Mouse (Mus musculus): ENCODE measurements around the gene Nme3. TPM values are rescaled to one million over a fixed set of nuclear protein-coding genes. Genes with fewer than 3 reads are reported as not detected.
A peak's percentile ranks its signal among the peaks of the same experiment; 100 is the strongest.
"Not testable (repeated sequence)": the region's sequence is repeated elsewhere in the genome, so short reads cannot be mapped to it uniquely, and the experiment has no call there.

Gene Nme3
- polyA plus RNA-seq, 1 experiment from 2014 or later, result 37.8 TPM

GRCm38 (mm10) chr17:24942453-24942852, 46.2 kb downstream of the Nme3 start:
- not testable (repeated sequence) for H3K27me3 ChIP-seq (ENCODE audit: insufficient read depth, low read length); H3K27ac ChIP-seq (ENCODE audit: low read depth); DNase-seq; H3K9ac ChIP-seq (replicated peaks); H3K4me2 ChIP-seq (ENCODE audit: low read depth, low read length); H3K4me3 ChIP-seq (ENCODE audit: low read depth, low read length); H3K4me1 ChIP-seq (ENCODE audit: insufficient read depth); H3K9me3 ChIP-seq (ENCODE audit: low read length)
- 8% methylated on average over 2 of the region's 2 CpGs for WGBS (ENCODE audit: insufficient replicate concordance)
- peaks cover 20% of the 10 kb centered on the region for H3K36me3 ChIP-seq (replicated peaks; ENCODE audit: insufficient read depth, low read length)
- peak; percentile 60; the same call in 1 of the 2 replicates for ATAC-seq
- peak; percentile 80 for TF ChIP-seq CTCF (IDR thresholded peaks at IDR 0.05; ENCODE audit: low read depth)

- Histone ChIP-seq H3K36me3 (replicated peaks; ENCODE audit: insufficient read depth, low read length) (peaks cover 25% of the 10 kb centered on the region), H3K4me2 (ENCODE audit: low read depth, low read length) (no peak overlapping the region), H3K4me1 (ENCODE audit: insufficient read depth) (no peaks in the 10 kb centered on the region), H3K27me3 (ENCODE audit: insufficient read depth, low read length) (no peaks in the 10 kb centered on the region), H3K4me3 (ENCODE audit: low read depth, low read length) (no peak overlapping the region), H3K9ac (replicated peaks) (no peak overlapping the region), H3K27ac (ENCODE audit: low read depth) (no peak overlapping the region), H3K9me3 (ENCODE audit: low read length) (no peaks in the 10 kb centered on the region)
- DNase-seq (no peak), ATAC-seq (no peak)
- 85% methylated on average over 7 of the region's 7 CpGs for WGBS (ENCODE audit: insufficient replicate concordance)
- no peak for TF ChIP-seq CTCF (IDR thresholded peaks at IDR 0.05; ENCODE audit: low read depth)
- TF ChIP-seq EP300 (IDR thresholded peaks at IDR 0.05; ENCODE audit: low read depth), result no peak
These were observed 46.7 kb downstream of the Nme3 start for GRCm38 (mm10) chr17:24943036-24943435.

- H3K9ac ChIP-seq (replicated peaks); H3K27me3 ChIP-seq (ENCODE audit: insufficient read depth, low read length); H3K9me3 ChIP-seq (ENCODE audit: low read length); ATAC-seq; H3K4me1 ChIP-seq (ENCODE audit: insufficient read depth); DNase-seq; H3K27ac ChIP-seq (ENCODE audit: low read depth); H3K4me3 ChIP-seq (ENCODE audit: low read depth, low read length); H3K4me2 ChIP-seq (ENCODE audit: low read depth, low read length): not testable (repeated sequence)
- 86% methylated on average over 1 of the region's 1 CpGs for WGBS (ENCODE audit: insufficient replicate concordance)
- peaks cover 25% of the 10 kb centered on the region for H3K36me3 ChIP-seq (replicated peaks; ENCODE audit: insufficient read depth, low read length)
These were observed 47.3 kb downstream of the Nme3 start for GRCm38 (mm10) chr17:24943589-24943988.

Other genes with a start within 250 kb of the Nme3 start
- 12.5 and 13.3 TPM in 2 replicates for gene Slc9a3r2, start 246.2 kb upstream of the Nme3 start, polyA plus RNA-seq (2015; fragmentation: Nextera tagmentation; extraction: Ambion mirVana)
- gene Npw, start 238.0 kb upstream of the Nme3 start, polyA plus RNA-seq (2015; fragmentation: Nextera tagmentation; extraction: Ambion mirVana), result not detected in 2 replicates
- 7.2 and 7.6 TPM in 2 replicates for gene Zfp598, start 226.8 kb upstream of the Nme3 start, polyA plus RNA-seq (2015; fragmentation: Nextera tagmentation; extraction: Ambion mirVana)
- gene Syngr3, start 206.5 kb upstream of the Nme3 start, polyA plus RNA-seq (2015; fragmentation: Nextera tagmentation; extraction: Ambion mirVana), result 0.11 TPM in 2 replicates
- 46.5 and 50.7 TPM in 2 replicates for gene Gfer, start 200.3 kb upstream of the Nme3 start, polyA plus RNA-seq (2015; fragmentation: Nextera tagmentation; extraction: Ambion mirVana)
- gene Noxo1, start 200.3 kb upstream of the Nme3 start, polyA plus RNA-seq (2015; fragmentation: Nextera tagmentation; extraction: Ambion mirVana), result 0.51 and 0.58 TPM in 2 replicates
- gene Tbl3, start 188.8 kb upstream of the Nme3 start, polyA plus RNA-seq (2015; fragmentation: Nextera tagmentation; extraction: Ambion mirVana), result 18.1 and 21.5 TPM in 2 replicates
- gene Rnf151, start 178.4 kb upstream of the Nme3 start, polyA plus RNA-seq (2015; fragmentation: Nextera tagmentation; extraction: Ambion mirVana), result not detected in 2 replicates
- gene Rps2, start 178.4 kb upstream of the Nme3 start, polyA plus RNA-seq (2015; fragmentation: Nextera tagmentation; extraction: Ambion mirVana), result 819 and 856 TPM in 2 replicates
- gene Ndufb10, start 172.0 kb upstream of the Nme3 start, polyA plus RNA-seq (2015; fragmentation: Nextera tagmentation; extraction: Ambion mirVana), result 355 TPM in 2 replicates
- gene Rpl3l, start 168.7 kb upstream of the Nme3 start, polyA plus RNA-seq (2015; fragmentation: Nextera tagmentation; extraction: Ambion mirVana), result 0.14 and 1.4 TPM in 2 replicates
- 116 and 119 TPM in 2 replicates for gene Msrb1, start 159.9 kb upstream of the Nme3 start, polyA plus RNA-seq (2015; fragmentation: Nextera tagmentation; extraction: Ambion mirVana)
- 0.20 and 0.64 TPM in 2 replicates for gene Hs3st6, start 143.5 kb upstream of the Nme3 start, polyA plus RNA-seq (2015; fragmentation: Nextera tagmentation; extraction: Ambion mirVana)
- gene Meiob, start 92.2 kb upstream of the Nme3 start, polyA plus RNA-seq (2015; fragmentation: Nextera tagmentation; extraction: Ambion mirVana), result 0.97 and 1.2 TPM in 2 replicates
- gene Hagh, start 56.4 kb upstream of the Nme3 start, polyA plus RNA-seq (2015; fragmentation: Nextera tagmentation; extraction: Ambion mirVana), result 233 and 241 TPM in 2 replicates
- 84.9 and 90.0 TPM in 2 replicates for gene Fahd1, start 46.1 kb upstream of the Nme3 start, polyA plus RNA-seq (2015; fragmentation: Nextera tagmentation; extraction: Ambion mirVana)
- 28.0 and 32.4 TPM in 2 replicates for gene Igfals, start 30.5 kb upstream of the Nme3 start, polyA plus RNA-seq (2015; fragmentation: Nextera tagmentation; extraction: Ambion mirVana)
- 41.5 and 46.4 TPM in 2 replicates for gene Nubp2, start 10.2 kb upstream of the Nme3 start, polyA plus RNA-seq (2015; fragmentation: Nextera tagmentation; extraction: Ambion mirVana)
- gene Spsb3, start 9.9 kb upstream of the Nme3 start, polyA plus RNA-seq (2015; fragmentation: Nextera tagmentation; extraction: Ambion mirVana), result 43.5 and 45.5 TPM in 2 replicates
- 11.3 and 11.9 TPM in 2 replicates for gene Eme2, start 1.4 kb upstream of the Nme3 start, polyA plus RNA-seq (2015; fragmentation: Nextera tagmentation; extraction: Ambion mirVana)
- 99.6 and 101 TPM in 2 replicates for gene Mrps34, start 1.4 kb upstream of the Nme3 start, polyA plus RNA-seq (2015; fragmentation: Nextera tagmentation; extraction: Ambion mirVana)
- gene Mapk8ip3, start 40.5 kb downstream of the Nme3 start, polyA plus RNA-seq (2015; fragmentation: Nextera tagmentation; extraction: Ambion mirVana), result 4.0 and 4.5 TPM in 2 replicates
- 22.4 and 25.1 TPM in 2 replicates for gene Jpt2, start 64.2 kb downstream of the Nme3 start, polyA plus RNA-seq (2015; fragmentation: Nextera tagmentation; extraction: Ambion mirVana)
- gene Cramp1l, start 119.3 kb downstream of the Nme3 start, polyA plus RNA-seq (2015; fragmentation: Nextera tagmentation; extraction: Ambion mirVana), result 1.4 and 1.8 TPM in 2 replicates
- gene Ift140, start 119.6 kb downstream of the Nme3 start, polyA plus RNA-seq (2015; fragmentation: Nextera tagmentation; extraction: Ambion mirVana), result 36.9 and 42.7 TPM in 2 replicates
- gene Tmem204, start 187.1 kb downstream of the Nme3 start, polyA plus RNA-seq (2015; fragmentation: Nextera tagmentation; extraction: Ambion mirVana), result 8.3 and 9.4 TPM in 2 replicates
- gene Telo2, start 219.5 kb downstream of the Nme3 start, polyA plus RNA-seq (2015; fragmentation: Nextera tagmentation; extraction: Ambion mirVana), result 5.3 and 5.7 TPM in 2 replicates
- not detected in 2 replicates for gene Ptx4, start 224.3 kb downstream of the Nme3 start, polyA plus RNA-seq (2015; fragmentation: Nextera tagmentation; extraction: Ambion mirVana)
- gene Clcn7, start 236.9 kb downstream of the Nme3 start, polyA plus RNA-seq (2015; fragmentation: Nextera tagmentation; extraction: Ambion mirVana), result 7.3 and 8.6 TPM in 2 replicates